Mouse (Mus musculus) embryonic facial prominence, embryonic 11.5 days (tissue): ENCODE results near the gene Lmna. TPM values are rescaled to one million over a fixed set of nuclear protein-coding genes. Genes with fewer than 3 reads are reported as not detected.
A peak's percentile ranks its signal among the peaks of the same experiment; 100 is the strongest.

Source experiments
- ATAC-seq: fragments of 200-750 bp; cut with Nextera tagmentation; replicated peaks from 2 replicates; pipeline ENCODE4 v1.8.0; 2017; ENCODE audit warnings: low read depth; ENCODE audit not compliant: insufficient number of reproducible peaks, low FRiP score, low TSS enrichment
- DNase-seq: peaks from one replicate; pipeline ENCODE4 v3.0.0-alpha.2; 2015; ENCODE audit warnings: low spot score
- H3K27ac ChIP-seq: fragments of 300-500 bp; sonication (generic); replicated peaks from 2 replicates; pipeline ENCODE4 v1.5.1; 2014; ENCODE audit warnings: mild to moderate bottlenecking, low read depth, low read length, control low read depth
- H3K27me3 ChIP-seq: fragments of 300-500 bp; sonication (generic); 2 replicates; pipeline ENCODE4 v1.6.1; 2014; ENCODE audit warnings: mild to moderate bottlenecking, low read length, moderate library complexity, mixed read lengths; ENCODE audit not compliant: control insufficient read depth, insufficient read depth
- H3K36me3 ChIP-seq: fragments of 300-500 bp; sonication (generic); replicated peaks from 2 replicates; pipeline ENCODE4 v1.6.1; 2014; ENCODE audit warnings: low read depth, mild to moderate bottlenecking, low read length, moderate library complexity, mixed read lengths; ENCODE audit not compliant: control insufficient read depth, insufficient read depth
- H3K4me1 ChIP-seq: fragments of 300-500 bp; sonication (generic); 2 replicates; pipeline ENCODE4 v1.6.1; 2014; ENCODE audit warnings: low read length, mixed read lengths; ENCODE audit not compliant: control insufficient read depth, insufficient read depth
- H3K4me2 ChIP-seq: fragments of 300-500 bp; sonication (generic); 2 replicates; pipeline ENCODE4 v1.6.1; 2014; ENCODE audit warnings: low read depth, mild to moderate bottlenecking, control low read depth, low read length, moderate library complexity
- H3K4me3 ChIP-seq: fragments of 300-500 bp; sonication (generic); 2 replicates; pipeline ENCODE4 v1.5.1; 2014; ENCODE audit warnings: low read depth, low read length, control low read depth
- H3K9ac ChIP-seq: fragments of 300-500 bp; sonication (generic); replicated peaks from 2 replicates; pipeline ENCODE4 v1.6.1; 2014; ENCODE audit warnings: mild to moderate bottlenecking, control low read depth, low read length
- H3K9me3 ChIP-seq: fragments of 300-500 bp; sonication (generic); replicated peaks from 2 replicates; pipeline ENCODE4 v1.6.1; 2016; ENCODE audit warnings: mild to moderate bottlenecking, low read length, inconsistent platforms, mixed read lengths; ENCODE audit not compliant: control insufficient read depth
- WGBS: fragments of 180-500 bp; shearing (Covaris S2); extraction: QIAGEN DNeasy Blood & Tissue Kit; methylation state at CpG from one replicate; pipeline ENCODE4 v1.1.7; 2014; 5-methylcytosine and 5-hydroxymethylcytosine counted together
- polyA plus RNA-seq: library from polyadenylated mRNA; unstranded; fragments of >200 nt; fragmentation: Nextera tagmentation; extraction: Ambion mirVana; gene quantifications from 2 replicates; pipeline ENCODE4 v1.2.1, GENCODE M21; 2014

Gene Lmna
- polyA plus RNA-seq, 1 experiment from 2014 or later = 28.7 TPM

DNA sequence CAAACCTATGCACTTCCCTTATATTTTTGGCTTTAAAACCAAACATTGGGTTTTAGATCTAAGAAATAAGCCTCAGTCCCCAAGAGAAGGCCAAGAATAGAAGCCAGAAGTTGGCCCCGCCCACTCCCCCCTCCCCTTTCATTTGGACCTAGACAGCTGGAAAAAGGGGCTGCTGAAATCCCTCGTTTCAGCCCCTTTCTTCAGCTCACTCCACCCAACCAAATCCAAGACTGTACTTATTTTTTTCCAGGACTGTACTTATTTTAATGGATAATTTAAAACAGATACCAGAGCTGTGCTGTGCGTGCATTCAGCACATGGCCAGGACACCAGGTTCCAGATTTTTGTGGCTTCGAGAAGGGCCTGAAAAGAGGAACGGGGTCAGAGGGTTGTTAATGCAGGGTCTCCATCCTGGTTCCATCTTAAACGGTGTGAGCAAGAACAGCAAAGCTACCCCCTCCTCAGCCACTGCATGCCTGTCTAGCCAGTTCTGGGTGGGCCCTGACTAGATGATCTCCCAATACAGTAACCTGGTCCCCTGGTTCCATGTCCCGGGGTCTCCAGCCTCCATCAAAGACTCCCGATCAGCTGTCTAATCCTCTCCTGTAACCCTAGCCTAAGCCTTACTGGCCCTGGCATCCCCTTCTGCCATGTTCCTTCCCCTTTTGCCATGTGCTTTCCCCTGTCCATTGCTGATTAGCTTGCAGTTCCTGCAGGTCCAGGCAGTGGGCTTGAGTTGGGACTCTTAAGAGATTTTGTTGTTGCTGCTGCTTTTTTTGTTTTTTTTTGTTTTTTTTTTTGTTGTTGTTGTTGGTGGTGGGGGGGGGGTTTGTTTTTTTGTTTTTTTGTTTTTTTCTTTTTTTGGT lies 5.6 kb downstream of the Lmna start:
- Histone ChIP-seq H3K9me3 (no peaks in the 10 kb centered on the region), H3K9ac (no peak overlapping the region), H3K36me3 (no peaks in the 10 kb centered on the region), H3K4me1 (peaks cover 8% of the 10 kb centered on the region; the same call in 1 of the 2 replicates), H3K27ac (0 out of 2 replicates have a peak overlapping the region, but pooled peaks have one; percentile 15), H3K27me3 (0 out of 2 replicates have a peak, but pooled peaks cover 3% of the 10 kb centered on the region), H3K4me2 (no peak overlapping the region), H3K4me3 (no peak overlapping the region)
- ATAC-seq (peak; percentile 3; the same call in 1 of the 2 replicates), DNase-seq (peak; percentile 56)
- 29% methylated on average over 8 of the region's 8 CpGs for WGBS

DNA sequence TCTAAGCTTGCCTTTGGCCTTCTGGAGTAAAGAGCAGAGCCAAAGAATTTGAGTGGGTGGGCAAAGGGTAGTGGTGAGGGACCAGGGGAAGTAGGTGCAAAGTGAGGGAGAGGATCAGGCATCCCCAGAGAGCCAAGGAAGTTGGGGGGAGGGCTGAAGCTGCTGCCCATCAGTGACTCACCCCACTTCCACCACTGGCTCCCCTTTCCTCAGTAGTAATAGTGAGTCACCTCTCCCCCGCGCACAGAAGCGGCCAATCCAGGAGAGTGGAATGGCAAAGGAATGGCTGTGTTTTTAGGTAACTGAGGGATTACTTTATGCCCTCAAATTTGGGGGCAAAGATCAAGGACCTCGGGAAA lies 6.3 kb downstream of the Lmna start:
- Histone ChIP-seq H3K9ac (peak overlapping the region; percentile 56; the same call in 1 of the 2 replicates), H3K4me1 (peaks cover 8% of the 10 kb centered on the region; the same call in 1 of the 2 replicates), H3K9me3 (no peaks in the 10 kb centered on the region), H3K27me3 (0 out of 2 replicates have a peak, but pooled peaks cover 3% of the 10 kb centered on the region), H3K4me2 (peak overlapping the region; percentile 100), H3K4me3 (peak overlapping the region; percentile 60), H3K36me3 (no peaks in the 10 kb centered on the region), H3K27ac (peak overlapping the region; percentile 13; the same call in 1 of the 2 replicates)
- ATAC-seq = no peak
- no peak for DNase-seq
- WGBS = 12% methylated on average over 4 of the region's 4 CpGs

DNA sequence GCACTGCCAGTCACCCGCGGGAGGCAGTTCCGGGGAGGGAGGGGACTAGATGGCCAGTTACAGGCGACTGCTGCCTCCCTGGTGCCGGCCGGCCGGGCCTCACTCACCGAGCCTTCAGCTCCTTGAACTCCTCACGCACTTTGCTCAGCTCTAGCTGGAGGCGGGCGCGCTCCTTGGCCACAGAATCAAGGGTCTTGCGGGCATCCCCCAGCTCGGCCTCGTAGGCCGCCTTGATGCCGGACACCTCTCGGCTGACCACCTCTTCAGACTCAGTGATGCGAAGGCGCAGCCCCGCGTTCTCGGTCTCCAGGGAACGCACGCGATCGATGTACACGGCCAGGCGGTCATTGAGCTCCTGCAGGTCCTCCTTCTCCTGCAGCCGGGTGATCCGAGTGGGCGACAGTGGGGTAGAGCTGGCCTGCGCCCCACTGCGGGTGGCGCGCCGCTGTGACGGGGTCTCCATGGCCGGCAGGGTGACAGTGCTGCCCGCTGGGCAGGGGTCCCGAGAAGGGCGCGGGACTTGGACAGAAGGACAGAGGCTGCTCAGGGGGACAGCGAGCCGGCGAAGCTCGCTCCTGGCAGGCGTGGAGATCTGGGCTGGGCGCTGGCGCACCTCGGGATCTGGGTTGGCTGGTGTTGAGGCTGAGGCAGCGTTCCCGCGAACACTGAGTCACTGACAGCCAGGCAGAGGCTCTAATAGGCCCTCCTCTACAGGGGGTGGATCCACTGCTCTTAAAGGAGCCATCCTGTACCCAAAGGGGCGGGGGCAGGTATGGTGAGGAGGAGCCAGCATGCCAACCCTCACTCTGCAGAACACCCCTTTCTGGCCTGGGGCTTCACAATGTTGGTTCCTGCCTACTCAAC lies 6.9 kb downstream of the Lmna start:
- Histone ChIP-seq H3K27me3 (0 out of 2 replicates have a peak, but pooled peaks cover 3% of the 10 kb centered on the region), H3K9ac (peak overlapping the region; percentile 56), H3K4me2 (peak overlapping the region; percentile 100), H3K27ac (0 out of 2 replicates have a peak overlapping the region, but pooled peaks have one; percentile 13), H3K4me3 (peak overlapping the region; percentile 60), H3K4me1 (peaks cover 8% of the 10 kb centered on the region; the same call in 1 of the 2 replicates), H3K36me3 (no peaks in the 10 kb centered on the region), H3K9me3 (no peaks in the 10 kb centered on the region)
- ATAC-seq (peak; percentile 79), DNase-seq (peak; percentile 80)
- WGBS = 2% methylated on average over 54 of the region's 55 CpGs

DNA sequence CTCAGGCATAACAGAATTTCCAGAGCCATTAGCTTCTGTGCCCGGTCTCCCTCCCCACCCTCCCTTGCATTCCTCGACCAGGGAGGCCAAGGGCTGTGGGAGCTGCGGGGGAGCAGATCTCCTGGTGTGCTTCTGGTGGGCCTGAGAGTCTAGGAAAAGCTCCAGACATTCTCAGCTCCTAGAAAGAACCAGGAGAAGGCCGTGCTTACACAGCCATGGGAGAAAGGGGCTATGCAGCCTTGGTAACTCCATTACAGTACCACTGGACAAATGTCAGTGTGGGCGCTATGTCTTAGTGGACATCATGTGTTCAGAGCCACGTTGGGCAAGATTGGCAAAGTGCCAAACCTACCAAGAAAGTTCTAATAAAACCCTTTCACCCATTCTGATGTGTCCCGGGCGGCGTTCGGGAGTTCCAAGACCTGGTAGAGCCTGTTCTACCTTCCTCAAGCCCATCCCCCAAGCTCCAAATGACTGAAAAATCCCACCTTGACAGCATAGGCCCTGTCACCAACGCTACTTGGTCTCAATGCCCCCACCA lies 7.7 kb downstream of the Lmna start:
- peaks cover 8% of the 10 kb centered on the region; the same call in 1 of the 2 replicates for H3K4me1 ChIP-seq
- peak overlapping the region; percentile 56 for H3K9ac ChIP-seq
- DNase-seq = no peak
- peak overlapping the region; percentile 60 for H3K4me3 ChIP-seq
- 16% methylated on average over 11 of the region's 11 CpGs for WGBS
- H3K27me3 ChIP-seq = 0 out of 2 replicates have a peak, but pooled peaks cover 3% of the 10 kb centered on the region
- H3K27ac ChIP-seq = no peak overlapping the region
- peak overlapping the region; percentile 100 for H3K4me2 ChIP-seq
- no peaks in the 10 kb centered on the region for H3K9me3 ChIP-seq
- no peak for ATAC-seq
- H3K36me3 ChIP-seq = no peaks in the 10 kb centered on the region

DNA sequence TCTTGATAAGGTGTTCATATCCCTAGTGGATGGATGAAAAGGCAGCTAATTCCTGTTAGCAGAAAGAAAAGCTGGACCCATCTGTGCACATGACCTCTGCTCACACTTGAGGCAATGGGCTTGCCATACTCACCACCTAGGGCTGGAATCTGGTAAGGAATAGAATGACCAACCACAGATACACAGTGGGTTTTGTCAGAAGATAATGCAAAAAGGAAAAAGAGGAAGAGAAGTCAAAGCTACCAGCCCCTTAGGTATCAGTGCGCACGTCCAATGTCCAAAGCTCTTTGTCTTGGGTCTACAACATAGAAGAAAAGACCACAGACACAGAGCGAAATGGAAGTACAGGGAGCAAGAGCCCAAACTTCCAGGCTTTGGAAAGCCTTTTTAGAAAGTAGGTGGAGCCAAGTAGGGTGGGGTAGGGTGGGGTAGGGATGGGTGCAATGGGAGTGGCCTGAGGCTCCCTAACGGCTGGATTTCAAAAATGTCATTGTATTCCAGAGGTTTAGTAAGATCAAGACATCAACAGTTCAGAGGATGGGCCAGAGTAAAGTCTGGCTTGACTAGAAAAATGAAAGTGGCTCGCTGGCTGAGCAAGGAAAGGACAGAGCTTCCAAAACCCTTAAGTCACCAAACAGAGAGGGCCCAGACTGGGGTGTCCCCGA lies 8.3 kb downstream of the Lmna start:
- ATAC-seq (no peak), DNase-seq (no peak)
- Histone ChIP-seq H3K36me3 (no peaks in the 10 kb centered on the region), H3K27me3 (0 out of 2 replicates have a peak, but pooled peaks cover 3% of the 10 kb centered on the region), H3K4me1 (peaks cover 8% of the 10 kb centered on the region; the same call in 1 of the 2 replicates), H3K4me2 (peak overlapping the region; percentile 100), H3K27ac (no peak overlapping the region), H3K9ac (no peak overlapping the region), H3K4me3 (peak overlapping the region; percentile 60), H3K9me3 (no peaks in the 10 kb centered on the region)
- 58% methylated on average over 6 of the region's 6 CpGs for WGBS

DNA sequence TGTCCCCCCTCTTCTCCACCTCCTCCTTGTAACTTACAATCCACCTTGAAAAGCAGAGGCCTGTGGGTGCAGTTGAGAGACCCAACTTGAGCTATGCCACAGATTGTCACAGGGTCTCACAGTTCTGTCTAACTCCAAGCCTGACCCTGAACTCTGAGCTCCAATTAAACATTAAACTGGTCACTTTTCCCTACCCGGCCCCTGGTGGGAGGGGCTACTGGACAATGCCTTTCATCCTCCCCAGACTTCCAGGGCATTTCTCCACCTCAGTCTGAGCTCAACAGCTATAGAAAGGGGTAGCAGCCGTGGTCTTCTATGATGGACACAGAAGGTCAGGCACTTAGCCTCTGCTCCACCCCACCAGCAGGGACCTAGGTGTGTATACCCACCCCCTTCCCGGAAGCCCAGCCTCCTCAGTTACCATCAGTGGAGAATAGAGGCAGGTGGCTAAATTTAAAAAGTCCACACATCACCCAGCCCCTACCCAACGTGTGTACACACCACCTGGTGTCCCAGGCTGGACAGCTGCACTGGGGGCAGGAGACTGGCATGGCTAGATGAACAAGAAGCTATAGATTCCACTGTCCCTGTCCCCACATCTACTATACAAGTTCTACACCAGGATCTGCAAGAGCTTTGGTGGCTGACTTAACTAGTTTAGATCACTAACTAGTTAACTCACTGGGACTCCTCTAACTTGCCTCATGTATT lies 8.9 kb downstream of the Lmna start:
- H3K27me3 ChIP-seq = 0 out of 2 replicates have a peak, but pooled peaks cover 3% of the 10 kb centered on the region
- no peaks in the 10 kb centered on the region for H3K36me3 ChIP-seq
- no peak overlapping the region for H3K4me3 ChIP-seq
- H3K4me1 ChIP-seq = peaks cover 8% of the 10 kb centered on the region; the same call in 1 of the 2 replicates
- ATAC-seq = no peak
- WGBS = 55% methylated on average over 4 of the region's 4 CpGs
- H3K4me2 ChIP-seq = no peak overlapping the region
- no peaks in the 10 kb centered on the region for H3K9me3 ChIP-seq
- H3K27ac ChIP-seq = no peak overlapping the region
- no peak for DNase-seq
- no peak overlapping the region for H3K9ac ChIP-seq

DNA sequence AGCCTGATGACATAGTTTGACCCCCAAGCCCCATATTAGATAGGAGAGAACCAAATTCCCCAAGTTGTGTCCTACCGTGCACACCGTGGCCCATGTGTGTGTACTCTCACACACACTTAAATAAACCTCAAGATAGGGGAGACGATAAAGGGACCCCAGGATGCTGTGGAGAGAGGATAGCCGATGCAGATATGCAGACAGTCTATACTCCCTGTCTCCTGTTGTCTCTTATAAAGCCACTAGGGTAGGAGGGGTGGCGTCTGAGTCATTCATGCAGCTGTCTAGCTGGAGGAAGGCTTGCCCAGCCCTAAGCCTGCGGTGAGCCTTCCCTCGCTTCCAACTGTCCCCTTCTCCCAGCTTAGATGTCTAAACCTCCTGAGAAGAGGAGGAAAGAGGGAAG lies 9.7 kb downstream of the Lmna start:
- 87% methylated on average over 7 of the region's 7 CpGs for WGBS
- no peak overlapping the region for H3K9ac ChIP-seq
- H3K4me2 ChIP-seq = no peak overlapping the region
- H3K27me3 ChIP-seq = 0 out of 2 replicates have a peak, but pooled peaks cover 3% of the 10 kb centered on the region
- H3K9me3 ChIP-seq = no peaks in the 10 kb centered on the region
- DNase-seq (no peak), ATAC-seq (no peak)
- no peak overlapping the region for H3K27ac ChIP-seq
- H3K36me3 ChIP-seq = no peaks in the 10 kb centered on the region
- H3K4me3 ChIP-seq = no peak overlapping the region
- H3K4me1 ChIP-seq = peaks cover 8% of the 10 kb centered on the region; the same call in 1 of the 2 replicates
